Mouse (Mus musculus): ENCODE measurements around the gene Taok2.

DNA sequence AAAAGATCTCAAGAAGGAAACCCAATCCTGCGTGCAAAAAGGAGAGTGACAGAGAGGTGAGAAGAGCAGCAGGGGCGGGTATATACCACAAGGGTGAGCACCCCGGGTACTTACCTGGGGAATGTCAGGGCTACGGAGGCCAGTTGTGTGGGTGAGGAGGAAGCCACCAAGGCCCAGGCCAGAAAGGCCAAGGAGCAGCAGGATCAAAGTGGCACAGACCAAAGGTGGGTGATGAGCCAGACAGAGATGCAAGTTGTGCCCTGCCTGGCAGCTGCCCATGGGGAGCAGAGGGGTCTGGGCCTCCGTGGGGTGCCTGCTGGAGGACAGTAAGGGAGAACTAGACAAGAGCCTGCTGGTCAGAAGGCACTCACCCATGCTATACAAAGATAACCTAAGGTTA lies 12.4 kb upstream of the Taok2 start:
- TF ChIP-seq CTCF (IDR thresholded peaks at IDR 0.05; ENCODE audit: insufficient read depth, low read depth, low read length) (no peak), POLR2A (IDR thresholded peaks at IDR 0.05; ENCODE audit: insufficient read depth, low read depth, low read length) (no peak)

Measured in olfactory bulb, adult 2 months (tissue).